Mouse (Mus musculus) liver, embryonic 15.5 days (tissue): ENCODE data around the gene Naip6. TPM values are rescaled to one million over a fixed set of nuclear protein-coding genes. Genes with fewer than 3 reads are reported as not detected.
"Not testable (repeated sequence)": the region's sequence is repeated elsewhere in the genome, so short reads cannot be mapped to it uniquely, and the experiment has no call there.

Source experiments
- ATAC-seq: fragments of 200-750 bp; cut with Nextera tagmentation; 2 replicates; pipeline ENCODE4 v1.8.0; 2017; ENCODE audit warnings: moderate number of reproducible peaks, mild to moderate bottlenecking, moderate library complexity; ENCODE audit not compliant: insufficient read depth
- H3K27ac ChIP-seq: fragments of 300-500 bp; sonication (generic); replicated peaks from 2 replicates; pipeline ENCODE4 v1.5.1; 2015; ENCODE audit warnings: mild to moderate bottlenecking, inconsistent platforms
- H3K27me3 ChIP-seq: fragments of 300-500 bp; sonication (generic); 2 replicates; pipeline ENCODE4 v1.6.1; 2015; ENCODE audit warnings: mild to moderate bottlenecking, inconsistent platforms
- H3K36me3 ChIP-seq: fragments of 300-500 bp; sonication (generic); replicated peaks from 2 replicates; pipeline ENCODE4 v1.6.1; 2015; ENCODE audit warnings: moderate library complexity, mild to moderate bottlenecking, inconsistent platforms
- H3K4me1 ChIP-seq: fragments of 300-500 bp; sonication (generic); replicated peaks from 2 replicates; pipeline ENCODE4 v1.6.1; 2015; ENCODE audit warnings: inconsistent platforms
- H3K4me2 ChIP-seq: fragments of 300-500 bp; sonication (generic); 2 replicates; pipeline ENCODE4 v1.6.1; 2015; ENCODE audit warnings: moderate library complexity, mild to moderate bottlenecking, inconsistent platforms
- H3K4me3 ChIP-seq: fragments of 300-500 bp; sonication (generic); replicated peaks from 2 replicates; pipeline ENCODE4 v1.5.1; 2015; ENCODE audit warnings: mild to moderate bottlenecking, inconsistent platforms
- H3K9ac ChIP-seq: fragments of 300-500 bp; sonication (generic); 2 replicates; pipeline ENCODE4 v1.6.1; 2015; ENCODE audit warnings: moderate library complexity, mild to moderate bottlenecking, inconsistent platforms
- H3K9me3 ChIP-seq: fragments of 300-500 bp; sonication (generic); replicated peaks from 2 replicates; pipeline ENCODE4 v1.6.1; 2016; ENCODE audit warnings: inconsistent platforms
- WGBS: fragments of 180-500 bp; shearing (Covaris S2); methylation state at CpG from one replicate; pipeline ENCODE4 v1.1.7; 2015; ENCODE audit warnings: mixed read lengths; ENCODE audit not compliant: insufficient replicate concordance; 5-methylcytosine and 5-hydroxymethylcytosine counted together
- polyA plus RNA-seq: library from polyadenylated mRNA; unstranded; fragments of >200 nt; fragmentation: Nextera tagmentation; extraction: Ambion mirVana; gene quantifications from 2 replicates; pipeline ENCODE4 v1.2.1, GENCODE M21; 2015

The Naip6 gene
- polyA plus RNA-seq, 1 experiment from 2014 or later = 0.30 TPM

DNA sequence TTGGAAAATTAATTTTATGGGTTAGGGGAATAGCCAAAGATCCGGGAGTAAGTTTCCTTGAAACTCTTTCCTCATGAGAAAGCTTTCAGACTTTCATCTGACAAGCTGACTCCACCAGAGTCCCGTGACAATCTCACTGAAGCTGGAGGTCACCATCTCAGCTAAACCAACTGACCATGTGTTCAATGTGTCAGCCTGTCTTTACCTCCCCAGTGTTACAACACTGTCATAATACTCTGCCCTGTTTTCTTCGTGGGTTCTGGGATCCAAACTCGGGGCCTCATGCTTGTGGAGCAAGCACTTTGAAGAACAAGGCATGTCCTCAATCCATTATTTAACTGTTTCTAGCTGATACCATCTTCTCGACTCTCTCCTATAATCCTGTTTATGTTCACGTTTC lies 61.5 kb downstream of the Naip6 start:
- H3K4me1 ChIP-seq, ATAC-seq: not testable (repeated sequence)
- 56% methylated on average over 6 of the region's 6 CpGs for WGBS

DNA sequence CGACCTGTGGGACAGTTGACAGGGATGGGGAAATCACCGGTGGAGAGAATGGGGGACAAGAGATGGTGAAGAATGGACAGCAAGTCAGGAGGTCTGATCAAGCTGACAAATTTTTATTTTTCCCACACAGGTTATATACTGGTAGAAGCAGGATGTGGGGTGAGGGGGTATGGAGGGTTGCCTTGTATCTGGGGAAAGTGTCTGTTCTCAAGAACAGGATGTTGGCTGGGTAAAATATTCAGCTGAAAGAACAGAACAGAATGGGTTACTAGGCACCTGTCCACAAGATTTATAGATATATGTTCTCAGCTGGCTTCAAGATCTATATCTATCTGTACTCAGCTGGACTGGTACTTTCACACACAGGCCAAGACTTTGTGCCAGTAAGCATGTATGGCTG lies 65.6 kb downstream of the Naip6 start:
- H3K36me3 ChIP-seq, H3K27ac ChIP-seq, H3K9me3 ChIP-seq, H3K4me2 ChIP-seq, H3K9ac ChIP-seq, H3K27me3 ChIP-seq, H3K4me1 ChIP-seq, H3K4me3 ChIP-seq, ATAC-seq: not testable (repeated sequence)
- 70% methylated on average over 2 of the region's 2 CpGs for WGBS

More for the DNA sequence above, 61.5 kb downstream of the Naip6 start:
- H3K4me3 ChIP-seq, H3K9me3 ChIP-seq, H3K27me3 ChIP-seq, H3K36me3 ChIP-seq, H3K9ac ChIP-seq, H3K27ac ChIP-seq, H3K4me2 ChIP-seq: not testable (repeated sequence)

DNA sequence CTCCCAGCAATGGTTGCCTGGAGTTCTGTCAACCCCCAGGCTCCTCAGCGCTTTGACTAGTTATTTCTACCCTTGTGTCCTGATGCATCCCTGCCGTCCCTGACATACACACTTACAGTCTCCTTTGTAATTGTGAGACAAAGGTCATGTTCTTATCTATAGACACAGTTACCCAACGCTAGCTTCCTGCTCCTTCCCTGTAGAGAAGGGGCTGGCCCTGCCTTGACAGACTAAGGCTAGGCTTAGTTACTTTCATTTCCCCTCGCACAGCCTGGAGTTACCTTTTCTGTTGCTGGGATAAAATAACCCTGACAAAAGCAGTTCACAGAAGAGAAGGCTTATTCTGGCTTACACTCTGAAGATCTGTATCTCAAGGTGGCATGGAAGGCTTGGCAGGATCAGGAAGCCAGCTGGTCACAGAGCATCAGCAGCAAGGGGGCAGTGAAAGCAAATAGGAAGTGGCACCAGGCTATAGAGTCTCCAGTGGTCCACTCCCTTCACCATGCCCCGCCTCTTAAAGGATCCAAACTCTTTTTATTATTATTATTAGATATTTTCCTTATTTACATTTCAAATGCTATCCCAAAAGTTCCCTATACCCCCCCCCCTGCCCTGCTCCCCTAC lies 70.5 kb downstream of the Naip6 start:
- H3K36me3 ChIP-seq, H3K4me1 ChIP-seq, H3K9me3 ChIP-seq, H3K27me3 ChIP-seq, H3K9ac ChIP-seq, H3K27ac ChIP-seq: not testable (repeated sequence)
- Histone ChIP-seq H3K4me2 (peak overlapping the region; percentile 27; the same call in 1 of the 2 replicates), H3K4me3 (peak overlapping the region; percentile 32)
- WGBS = 12% methylated on average over 5 of the region's 5 CpGs
- peak; percentile 57; the same call in 1 of the 2 replicates for ATAC-seq

DNA sequence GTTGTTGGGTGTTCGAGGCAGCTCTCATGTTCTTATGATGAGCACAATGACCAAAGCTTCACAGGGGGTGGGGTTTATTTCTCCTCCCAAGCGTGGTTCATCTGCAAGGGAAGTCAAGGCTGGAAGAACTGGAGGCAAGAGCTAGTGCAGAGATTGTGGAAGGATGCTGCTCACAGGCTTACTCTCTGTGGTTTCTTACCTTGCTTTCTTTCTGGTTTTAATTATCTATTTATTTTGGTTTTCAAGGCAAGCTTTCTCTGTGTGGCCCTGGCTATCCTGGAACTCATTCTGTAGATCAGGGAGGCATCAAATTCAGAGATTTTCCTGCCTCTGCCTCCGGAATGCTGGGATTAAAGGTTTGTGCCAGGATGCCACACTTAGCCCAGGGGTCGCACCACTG lies 71.3 kb downstream of the Naip6 start, which contains the start of gene Naip5:
Gene Naip5 (minus strand): TSS at position 101 of the 400 bp plus-strand sequence.
- H3K27me3 ChIP-seq, ATAC-seq, H3K9ac ChIP-seq, H3K27ac ChIP-seq, H3K9me3 ChIP-seq, H3K36me3 ChIP-seq, H3K4me1 ChIP-seq: not testable (repeated sequence)
- Histone ChIP-seq H3K4me3 (peak within 1 kb of the TSS; percentile 32), H3K4me2 (peak within 1 kb of the TSS; percentile 27; the same call in 1 of the 2 replicates)
- WGBS = 59% methylated on average over 4 of the region's 4 CpGs

DNA sequence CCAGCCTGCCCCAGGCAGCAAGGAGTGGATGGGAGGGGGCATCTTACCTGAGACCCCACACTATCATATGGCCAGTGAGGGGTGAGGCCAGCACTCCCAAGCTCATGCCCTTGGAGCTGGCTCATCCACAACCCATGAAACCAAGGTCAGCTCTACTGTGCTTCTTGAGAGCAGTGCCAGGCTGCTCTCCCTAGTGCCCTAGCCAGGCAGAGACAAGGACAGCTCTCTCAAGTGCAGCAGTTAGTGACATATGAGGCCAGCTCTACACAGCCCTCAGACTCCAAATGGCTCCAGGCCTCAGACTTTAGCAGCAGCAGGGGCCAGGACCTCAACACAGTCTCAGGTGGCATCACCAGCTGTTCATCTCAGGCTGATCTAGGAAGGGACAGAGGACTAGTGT lies 73.8 kb downstream of the Naip6 start:
- H3K27me3 ChIP-seq = no peaks in the 10 kb centered on the region
- no peak overlapping the region for H3K27ac ChIP-seq
- H3K4me2 ChIP-seq = no peak overlapping the region
- H3K9ac ChIP-seq = no peak overlapping the region
- H3K4me3 ChIP-seq = no peak overlapping the region
- no peak for ATAC-seq
- H3K4me1 ChIP-seq = no peaks in the 10 kb centered on the region
- no peaks in the 10 kb centered on the region for H3K36me3 ChIP-seq
- H3K9me3 ChIP-seq = no peaks in the 10 kb centered on the region

Other genes starting within 250 kb of the Naip6 start
- 12.0 and 14.2 TPM in 2 replicates for gene Bdp1, start 213.6 kb downstream of the Naip6 start, polyA plus RNA-seq
- gene Serf1, start 209.7 kb downstream of the Naip6 start, polyA plus RNA-seq = 13.8 and 15.0 TPM in 2 replicates
- 17.5 and 18.0 TPM in 2 replicates for gene Smn1, start 192.8 kb downstream of the Naip6 start, polyA plus RNA-seq
- 1.7 and 1.8 TPM in 2 replicates for gene Naip2, start 115.6 kb downstream of the Naip6 start, polyA plus RNA-seq
- 0.54 and 0.67 TPM in 2 replicates for gene Naip5, start 71.4 kb downstream of the Naip6 start, polyA plus RNA-seq
- gene Naip1, start 135.2 kb upstream of the Naip6 start, polyA plus RNA-seq = not detected in 2 replicates
- 23.6 and 25.5 TPM in 2 replicates for gene Gtf2h2, start 174.9 kb upstream of the Naip6 start, polyA plus RNA-seq
- gene Ocln, start 235.0 kb upstream of the Naip6 start, polyA plus RNA-seq = 10.0 and 10.9 TPM in 2 replicates